Mouse (Mus musculus): ENCODE data around the gene Chchd5. TPM values are rescaled to one million over a fixed set of nuclear protein-coding genes. Genes with fewer than 3 reads are reported as not detected.

Gene Chchd5
- polyA plus RNA-seq (2021): 20.5 TPM

DNA sequence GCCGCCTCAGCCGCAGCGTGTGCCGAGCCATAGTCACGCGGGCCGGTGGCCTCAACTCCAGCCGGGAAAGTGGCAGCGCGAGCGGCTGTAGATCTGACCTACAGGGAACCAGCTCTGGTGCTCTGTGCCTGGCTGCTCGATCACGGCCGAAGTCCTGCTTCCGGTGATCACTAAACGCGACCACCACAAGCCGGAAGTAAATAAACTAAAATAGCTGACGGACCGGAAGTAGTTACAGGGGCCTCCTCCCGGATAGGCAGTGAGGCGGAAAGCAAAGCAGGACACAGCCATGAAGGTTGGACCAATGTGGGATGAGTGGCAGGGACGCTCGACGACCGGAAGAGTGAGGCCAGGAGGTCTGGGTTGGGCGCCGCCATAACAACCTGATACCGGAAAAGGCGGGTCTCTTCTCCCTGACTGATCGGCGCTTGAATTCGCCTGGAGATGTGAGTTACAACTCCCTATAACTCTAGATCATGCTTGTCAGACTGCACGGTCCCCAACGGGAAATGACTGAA lies at the start of gene Chchd5:
Gene Chchd5, plus strand, starts transcription at position 289 of the 518 bp plus-strand sequence.
- no peaks in the 10 kb centered on the region for H3K27me3 ChIP-seq
- no peak for TF ChIP-seq CTCF (IDR thresholded peaks at IDR 0.05)
- POLR2A ChIA-PET: interaction anchor here (1.1 to 1.5 kb wide), 4 partner anchors 13 to 73 kb away, joined by 3 to 5 read pairs (median 4); partner anchors contain the start of gene Polr1b
- DNase-seq (ENCODE audit: low read depth, low spot score) (peak; percentile 80), ATAC-seq (peak; percentile 99)
- CTCF ChIA-PET: interaction anchor here (0.8 kb wide), 1 partner anchor 13 kb away, joined by 3 read pairs; no protein-coding TSS in a partner anchor
- in situ Hi-C loops (cut with MboI; ENCODE audit: low pct_unique_long_range_greater_than_20kb): no loop called here

GRCm38 (mm10) chr2:129081097-129081496 lies 48.4 kb upstream of the Chchd5 start:
- in situ Hi-C loops (cut with MboI; ENCODE audit: low pct_unique_long_range_greater_than_20kb): loop anchor here (10.0 kb wide), 1 partner anchor 226 kb away; no protein-coding TSS in a partner anchor
- ATAC-seq (no peak), DNase-seq (ENCODE audit: low read depth, low spot score) (no peak)
- H3K27me3 ChIP-seq: no peaks in the 10 kb centered on the region
- ChIA-PET POLR2A (no interaction called here), CTCF (no interaction called here)
- no peak for TF ChIP-seq CTCF (IDR thresholded peaks at IDR 0.05)

GRCm38 (mm10) chr2:129083514-129083913 lies 46.0 kb upstream of the Chchd5 start:
- in situ Hi-C loops (cut with MboI; ENCODE audit: low pct_unique_long_range_greater_than_20kb): loop anchor here (10.0 kb wide), 1 partner anchor 229 kb away; no protein-coding TSS in a partner anchor
- ChIA-PET CTCF (no interaction called here), POLR2A (no interaction called here)
- ATAC-seq (no peak), DNase-seq (ENCODE audit: low read depth, low spot score) (no peak)
- no peak for TF ChIP-seq CTCF (IDR thresholded peaks at IDR 0.05)
- H3K27me3 ChIP-seq: no peaks in the 10 kb centered on the region

DNA sequence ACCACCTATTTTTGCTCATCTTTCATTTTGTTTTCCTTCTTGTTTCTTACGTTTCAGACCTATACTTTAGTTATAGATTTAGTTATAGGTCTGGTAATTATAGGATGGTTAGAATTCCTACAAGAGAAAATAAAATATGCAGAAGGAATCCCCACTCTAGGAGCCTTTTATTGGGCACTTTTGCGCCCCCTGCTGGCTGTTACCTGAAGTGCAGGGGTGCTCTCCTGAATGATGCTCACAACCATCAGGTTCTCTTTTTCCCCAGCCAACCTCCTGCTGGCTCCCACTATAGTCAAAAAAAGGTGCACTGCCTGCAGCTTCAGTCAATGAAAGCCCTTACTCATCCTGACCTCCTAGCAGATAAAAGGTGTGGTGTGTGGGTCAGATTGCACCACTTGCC lies 44.5 kb upstream of the Chchd5 start:
- in situ Hi-C loops (cut with MboI; ENCODE audit: low pct_unique_long_range_greater_than_20kb): loop anchor here (5.0 to 10.0 kb wide), 2 partner anchors 138 to 230 kb away; no protein-coding TSS in a partner anchor
- no peaks in the 10 kb centered on the region for H3K27me3 ChIP-seq
- ChIA-PET CTCF (interaction anchor here (1.1 to 1.5 kb wide), 3 partner anchors 12 to 38 kb away, joined by 3 to 4 read pairs (median 4); no protein-coding TSS in a partner anchor), POLR2A (no interaction called here)
- peak; percentile 80 for TF ChIP-seq CTCF (IDR thresholded peaks at IDR 0.05)
- ATAC-seq (no peak), DNase-seq (ENCODE audit: low read depth, low spot score) (no peak)

DNA sequence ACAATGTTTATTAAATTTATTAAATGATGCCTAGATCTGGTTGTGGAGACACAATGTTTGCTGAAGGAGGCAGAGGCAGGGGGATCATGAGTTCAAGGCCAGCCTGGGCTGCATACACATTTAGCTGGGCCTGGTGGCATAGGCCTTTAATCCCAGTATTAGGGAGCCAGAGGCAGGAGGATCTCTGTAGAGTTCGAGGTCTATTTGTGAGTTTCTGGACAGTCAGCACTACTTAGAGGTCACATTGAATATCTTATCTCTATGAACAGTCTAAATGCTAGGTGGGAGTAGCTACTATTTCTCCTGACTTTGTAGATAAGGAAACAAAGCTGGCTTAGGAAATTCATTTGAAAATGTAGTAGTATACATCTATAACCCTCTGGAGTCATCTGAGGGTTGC lies 42.0 kb upstream of the Chchd5 start:
- ATAC-seq: no peak
- H3K27me3 ChIP-seq: no peaks in the 10 kb centered on the region
- no peak for DNase-seq (ENCODE audit: low read depth, low spot score)
- ChIA-PET CTCF (no interaction called here), POLR2A (no interaction called here)
- TF ChIP-seq CTCF (IDR thresholded peaks at IDR 0.05): no peak
- in situ Hi-C loops (cut with MboI; ENCODE audit: low pct_unique_long_range_greater_than_20kb): loop anchor here (5.0 to 10.0 kb wide), 2 partner anchors 140 to 233 kb away; no protein-coding TSS in a partner anchor

GRCm38 (mm10) chr2:129090370-129090769 lies 39.1 kb upstream of the Chchd5 start:
- POLR2A ChIA-PET: no interaction called here
- in situ Hi-C loops (cut with MboI; ENCODE audit: low pct_unique_long_range_greater_than_20kb): no loop called here
- CTCF ChIA-PET: no interaction called here

GRCm38 (mm10) chr2:129092810-129093209 lies 36.7 kb upstream of the Chchd5 start:
- TF ChIP-seq CTCF (IDR thresholded peaks at IDR 0.05): no peak
- DNase-seq (ENCODE audit: low read depth, low spot score): no peak
- CTCF ChIA-PET: no interaction called here
- in situ Hi-C loops (cut with MboI; ENCODE audit: low pct_unique_long_range_greater_than_20kb): no loop called here
- POLR2A ChIA-PET: no interaction called here
- no peak for ATAC-seq
- no peaks in the 10 kb centered on the region for H3K27me3 ChIP-seq

More at GRCm38 (mm10) chr2:129090370-129090769, 39.1 kb upstream of the Chchd5 start:
- DNase-seq (ENCODE audit: low read depth, low spot score): no peak
- no peak for ATAC-seq
- no peak for TF ChIP-seq CTCF (IDR thresholded peaks at IDR 0.05)
- H3K27me3 ChIP-seq: no peaks in the 10 kb centered on the region

DNA sequence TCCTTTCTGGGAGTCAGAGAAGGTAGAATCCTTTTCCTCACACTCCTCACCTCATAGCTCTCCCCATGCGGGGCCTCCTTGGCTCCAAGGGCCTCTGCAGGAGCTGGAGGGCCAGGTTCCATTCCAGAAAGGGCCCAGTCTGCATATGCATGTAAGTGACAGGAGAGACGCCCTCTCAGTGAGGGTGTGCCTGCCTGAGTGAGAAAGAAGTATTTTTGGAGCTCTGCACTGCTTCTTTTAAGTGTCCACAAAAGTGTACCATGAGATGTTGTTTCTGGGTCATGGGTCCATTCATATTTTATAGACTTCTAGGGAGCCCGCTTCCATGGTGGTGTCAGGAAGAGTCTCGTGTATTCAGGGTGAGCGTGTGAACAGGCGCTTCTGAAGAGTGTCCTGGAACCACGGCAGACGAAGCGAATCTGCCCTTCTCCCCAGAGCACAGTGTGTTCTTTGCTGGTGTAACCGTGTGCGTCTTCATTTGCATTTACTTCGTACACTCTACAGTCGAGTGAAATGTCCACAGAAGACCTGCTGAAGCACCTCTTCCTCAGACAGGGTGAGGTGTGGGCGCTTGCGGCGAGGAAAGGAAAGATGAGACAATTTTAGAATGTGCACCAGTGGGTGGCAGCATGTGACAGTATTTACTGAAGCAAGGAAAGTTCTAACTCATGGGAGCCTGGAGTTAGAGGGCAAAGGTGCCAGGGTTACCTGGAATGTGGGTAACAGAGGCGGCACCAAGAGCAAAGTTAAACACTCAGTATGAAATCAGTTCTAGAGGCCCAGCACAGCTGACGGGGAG lies 35.4 kb upstream of the Chchd5 start:
- DNase-seq (ENCODE audit: low read depth, low spot score) (no peak), ATAC-seq (no peak)
- in situ Hi-C loops (cut with MboI; ENCODE audit: low pct_unique_long_range_greater_than_20kb): no loop called here
- CTCF ChIA-PET: no interaction called here
- no peaks in the 10 kb centered on the region for H3K27me3 ChIP-seq
- TF ChIP-seq CTCF (IDR thresholded peaks at IDR 0.05): no peak
- POLR2A ChIA-PET: no interaction called here

GRCm38 (mm10) chr2:129100784-129101310 lies 28.7 kb upstream of the Chchd5 start, which contains the start of gene Polr1b:
TSS of gene Polr1b (plus strand) at chr2:129100995.
- in situ Hi-C loops (cut with MboI; ENCODE audit: low pct_unique_long_range_greater_than_20kb): no loop called here

DNA sequence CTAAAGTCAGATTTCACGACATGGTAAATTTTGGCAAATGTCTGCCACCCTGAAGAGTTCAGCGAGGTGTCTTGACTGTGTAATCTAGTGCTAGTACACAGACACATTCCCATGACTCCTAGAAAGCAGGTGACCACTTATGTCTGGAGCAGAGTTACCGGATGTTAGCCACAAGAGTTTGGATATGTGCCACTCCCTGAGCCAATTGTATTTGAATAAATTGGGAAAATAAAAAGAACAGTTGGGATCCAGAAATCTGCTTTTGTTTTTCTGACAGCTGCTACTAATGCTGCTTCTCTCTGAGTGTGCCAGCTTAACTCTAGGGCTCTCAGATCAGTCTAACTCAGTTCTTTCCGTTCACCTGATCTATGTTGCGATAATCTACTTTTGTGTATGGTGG lies 16.6 kb upstream of the Chchd5 start:
- TF ChIP-seq CTCF (IDR thresholded peaks at IDR 0.05): no peak
- DNase-seq (ENCODE audit: low read depth, low spot score) (no peak), ATAC-seq (no peak)
- POLR2A ChIA-PET: no interaction called here
- in situ Hi-C loops (cut with MboI; ENCODE audit: low pct_unique_long_range_greater_than_20kb): no loop called here
- no peaks in the 10 kb centered on the region for H3K27me3 ChIP-seq
- CTCF ChIA-PET: no interaction called here

More at GRCm38 (mm10) chr2:129100784-129101310, 28.7 kb upstream of the Chchd5 start, which contains the start of gene Polr1b:
- TF ChIP-seq CTCF (IDR thresholded peaks at IDR 0.05): no peak
- POLR2A ChIA-PET: interaction anchor here (1.4 to 1.8 kb wide), 2 partner anchors 27 to 28 kb away, joined by 4 to 5 read pairs; partner anchors contain the start of gene Chchd5
- ATAC-seq: peak; percentile 95
- CTCF ChIA-PET: no interaction called here
- DNase-seq (ENCODE audit: low read depth, low spot score): peak; percentile 63
- no peaks in the 10 kb centered on the region for H3K27me3 ChIP-seq

Data from Patski (cell line).